Mouse (Mus musculus): ENCODE measurements at regions not wholly inside any gene's neighbourhood (a gene's known extent, or its start where the extent isn't known, plus 50 kb on each side); places are given as distances from the start of the nearest gene placed in this dataset.

DNA sequence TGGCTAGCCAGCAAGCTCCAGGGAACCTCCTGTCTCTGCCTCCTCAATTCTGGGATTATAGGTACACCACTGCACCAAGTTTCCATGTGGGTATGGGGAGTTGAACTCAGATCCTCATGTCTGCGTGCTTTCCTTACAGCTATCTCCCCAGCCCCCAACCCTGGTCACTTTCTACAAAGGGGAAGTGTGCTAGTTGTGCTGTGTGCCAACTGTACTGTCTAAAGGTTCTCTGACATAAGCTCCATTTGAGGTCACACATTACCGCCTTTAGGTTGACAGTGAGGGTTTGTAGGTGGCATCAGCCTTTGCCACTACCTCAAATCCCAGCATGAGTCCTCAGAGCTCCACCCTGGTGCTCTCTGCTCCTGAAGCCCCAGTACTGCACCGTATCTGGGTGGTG lies 200.7 kb downstream of the Tex29 start:
- TF ChIP-seq POLR2A (IDR thresholded peaks at IDR 0.05; ENCODE audit: borderline replicate concordance, low read depth, low read length), result no peak
- TF ChIP-seq CTCF (IDR thresholded peaks at IDR 0.05; ENCODE audit: low read depth, low read length), result no peak
